Mouse (Mus musculus): ENCODE data around the gene Anapc2.
"Not testable (repeated sequence)": the region's sequence is repeated elsewhere in the genome, so short reads cannot be mapped to it uniquely, and the experiment has no call there.

Gene Anapc2

DNA sequence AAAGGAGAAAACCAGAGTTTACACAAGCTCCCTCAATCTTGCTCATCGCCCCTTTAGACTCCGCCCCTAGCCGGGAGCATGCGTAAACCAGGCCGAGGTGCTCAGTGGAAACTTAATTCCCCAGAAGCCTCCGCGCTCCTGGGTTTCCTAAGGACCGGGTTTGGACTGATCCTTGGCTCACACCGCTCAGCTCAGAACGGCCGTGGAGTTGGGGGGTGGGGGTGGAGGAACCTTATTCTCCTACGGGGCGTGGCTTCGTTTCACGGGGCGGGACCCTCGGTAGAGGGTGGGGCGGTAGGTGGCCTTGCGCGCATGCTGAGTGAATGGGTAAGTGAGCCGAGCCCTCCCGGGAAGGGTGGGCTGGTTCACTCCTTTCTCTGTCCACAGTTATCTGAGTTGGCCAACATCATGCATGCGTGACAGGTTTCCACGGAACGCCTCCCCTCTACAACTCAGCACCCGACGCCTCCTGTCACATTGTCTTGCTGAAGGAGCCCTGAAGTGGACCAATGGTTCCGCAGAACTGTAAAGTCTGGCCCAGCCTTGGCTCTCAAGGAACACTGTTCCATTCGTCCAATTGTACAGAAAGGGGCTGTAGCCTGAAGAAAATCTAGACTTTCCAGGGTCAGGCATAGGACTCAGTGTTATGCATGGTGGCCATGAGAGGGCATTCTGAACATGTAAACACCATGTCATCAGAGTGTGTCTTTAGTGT lies 31.4 kb upstream of the Anapc2 start:
- peak in 1 of 2 experiments; percentile 45 for DNase-seq (ENCODE audit: low spot score in 2 of 2)

DNA sequence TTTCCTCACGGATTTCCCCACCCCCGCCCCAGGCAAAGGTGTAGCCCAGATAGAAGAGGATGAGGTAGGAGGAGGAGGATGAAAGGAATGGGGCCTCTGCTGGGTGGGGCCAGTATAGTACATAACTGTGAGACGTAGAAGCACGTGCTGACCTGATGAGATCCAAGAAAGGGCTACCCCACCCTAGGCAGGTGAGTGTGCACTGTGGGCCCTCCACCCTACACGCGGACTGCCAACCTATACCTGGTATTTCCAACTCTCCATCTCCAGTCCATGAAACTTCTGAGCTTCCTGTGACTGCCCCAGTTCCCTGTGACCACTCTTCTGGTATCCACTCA lies 30.9 kb upstream of the Anapc2 start:
- DNase-seq (ENCODE audit: low spot score in 2 of 2) = no peak

DNA sequence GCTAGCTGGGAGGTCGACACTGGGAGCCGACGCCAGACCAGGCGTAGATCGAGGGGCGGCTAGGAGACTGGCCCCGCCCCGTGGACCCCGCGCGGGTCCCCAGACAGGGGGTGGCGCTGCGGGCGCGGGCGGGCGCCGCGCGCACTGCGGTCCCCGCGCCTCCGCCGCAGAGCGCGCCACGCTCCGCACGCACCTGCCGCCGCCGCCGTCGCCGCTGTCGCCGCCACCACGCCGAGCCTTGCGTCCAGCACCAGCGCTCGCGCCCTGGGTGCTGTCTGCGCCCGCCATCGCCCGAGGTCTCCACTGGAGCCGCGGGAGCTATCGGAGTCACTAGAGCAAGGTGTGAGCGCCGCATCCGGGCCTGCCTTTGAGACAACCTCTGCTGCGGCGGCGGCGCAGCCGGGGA lies 30.2 kb upstream of the Anapc2 start, which contains the start of the genes Rnf208 and Cysrt1:
Gene Rnf208 (plus strand): TSS at position 155 of the 406 bp plus-strand sequence.
Gene Cysrt1 (minus strand): TSS at position 352 of the 406 bp plus-strand sequence.
- DNase-seq (ENCODE audit: low spot score in 2 of 2) = peak in 1 of 2 experiments; percentile 30

DNA sequence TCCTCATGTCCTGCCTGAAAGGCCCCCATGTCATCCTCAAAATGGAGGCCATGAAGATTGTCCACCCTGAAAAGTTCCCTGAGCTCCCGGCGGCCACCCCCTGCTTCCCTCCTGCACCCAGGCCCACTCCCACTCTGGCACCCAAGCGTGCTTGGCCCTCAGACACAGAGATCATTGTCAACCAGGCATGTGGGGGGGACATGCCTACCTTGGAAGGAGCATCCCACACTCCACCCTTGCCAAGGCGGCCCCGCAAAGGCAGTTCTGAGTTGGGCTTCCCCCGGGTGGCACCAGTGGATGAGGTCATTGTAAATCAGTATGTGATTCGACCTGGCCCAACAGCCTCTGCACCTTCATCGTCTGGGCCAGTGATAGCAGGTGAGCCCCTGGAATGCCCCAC lies 28.9 kb upstream of the Anapc2 start:
- DNase-seq (ENCODE audit: low spot score in 2 of 2) = no peak

DNA sequence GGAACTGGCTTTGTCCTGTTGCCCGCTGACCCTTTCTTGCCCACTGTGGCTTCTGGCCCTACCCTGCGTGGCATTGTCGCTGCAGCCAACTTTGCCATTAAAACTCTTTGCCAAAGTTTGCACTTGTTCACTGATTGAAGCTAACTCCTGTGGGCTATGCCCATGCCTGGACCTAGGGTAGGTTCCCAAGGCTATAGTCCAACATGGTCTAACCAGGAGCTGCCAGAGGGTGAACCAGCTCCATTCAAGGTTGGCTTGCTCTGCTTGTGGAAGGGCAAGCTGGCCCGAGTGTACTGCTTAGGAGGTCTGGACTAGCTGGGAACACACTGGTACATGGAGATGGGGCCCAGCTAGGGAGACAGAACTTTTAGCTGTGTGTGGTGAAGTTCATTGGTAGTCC lies 28.1 kb upstream of the Anapc2 start:
- DNase-seq (ENCODE audit: low spot score in 2 of 2) = no peak

DNA sequence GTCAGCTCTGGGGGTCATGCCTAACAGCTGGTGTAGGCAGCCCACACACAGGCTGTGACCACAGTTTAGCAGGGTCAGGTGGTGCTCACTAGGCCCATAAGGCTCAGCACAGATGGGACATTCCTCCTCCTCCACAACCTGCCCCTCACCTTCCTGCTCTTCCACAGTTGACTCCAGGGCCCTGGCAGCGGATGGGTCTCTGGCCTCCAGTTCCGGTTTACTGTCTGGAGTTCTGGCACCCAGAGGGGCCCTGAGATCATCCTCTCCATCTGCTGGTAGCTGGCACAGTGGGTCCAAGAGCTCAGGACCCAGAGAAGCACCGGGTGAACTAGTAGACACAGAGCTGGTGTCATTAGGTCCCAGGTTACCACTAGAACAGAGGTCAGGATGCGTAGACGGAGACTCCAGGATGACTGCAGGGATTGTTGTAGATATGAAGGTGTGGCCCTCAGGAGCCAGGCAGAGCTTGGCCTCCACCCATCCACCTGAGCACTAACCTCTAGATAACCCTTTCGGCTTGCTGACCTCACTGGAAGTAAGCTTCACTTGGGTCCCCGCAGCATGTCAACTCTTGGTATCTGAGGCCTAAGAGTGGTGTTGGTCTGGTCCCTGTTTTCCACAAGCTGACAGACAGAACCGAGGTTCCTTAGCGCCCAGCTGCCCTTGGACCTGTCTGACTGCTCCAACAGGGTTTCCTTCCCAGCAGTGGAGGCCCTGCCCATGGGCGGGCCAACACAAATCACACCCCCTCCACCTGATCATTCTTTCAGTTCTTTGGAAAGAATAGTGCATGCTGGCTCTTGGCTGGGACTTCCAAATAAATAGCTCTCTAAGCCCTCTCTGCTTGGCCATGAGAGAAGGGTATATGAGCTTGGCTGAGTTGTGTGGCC lies 25.9 kb upstream of the Anapc2 start, which contains the start of gene AL732309.1:
Gene AL732309.1 (minus strand): TSS at position 681 of the 890 bp plus-strand sequence.
- no peak for DNase-seq (ENCODE audit: low spot score in 2 of 2)

DNA sequence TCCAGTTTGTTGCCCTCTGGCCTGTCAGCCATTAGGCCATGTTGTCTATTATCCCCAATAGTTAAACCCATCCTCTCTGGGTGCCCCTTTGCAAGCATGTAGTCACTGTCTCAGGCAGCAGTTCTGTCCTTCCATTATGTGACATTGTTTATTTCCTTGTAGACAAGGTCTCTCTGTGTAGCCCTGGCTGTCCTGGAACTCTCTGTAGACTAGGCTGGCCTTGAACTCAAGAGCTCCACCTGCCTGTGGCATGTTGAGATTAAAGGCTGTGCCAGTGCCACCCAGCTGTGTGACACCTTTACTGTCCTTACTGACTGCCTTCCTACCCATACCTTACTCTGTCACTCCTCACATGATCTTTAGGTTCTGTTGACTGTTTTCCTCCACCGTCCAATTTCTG lies 19.9 kb upstream of the Anapc2 start:
- no peak for DNase-seq (ENCODE audit: low spot score in 2 of 2)

DNA sequence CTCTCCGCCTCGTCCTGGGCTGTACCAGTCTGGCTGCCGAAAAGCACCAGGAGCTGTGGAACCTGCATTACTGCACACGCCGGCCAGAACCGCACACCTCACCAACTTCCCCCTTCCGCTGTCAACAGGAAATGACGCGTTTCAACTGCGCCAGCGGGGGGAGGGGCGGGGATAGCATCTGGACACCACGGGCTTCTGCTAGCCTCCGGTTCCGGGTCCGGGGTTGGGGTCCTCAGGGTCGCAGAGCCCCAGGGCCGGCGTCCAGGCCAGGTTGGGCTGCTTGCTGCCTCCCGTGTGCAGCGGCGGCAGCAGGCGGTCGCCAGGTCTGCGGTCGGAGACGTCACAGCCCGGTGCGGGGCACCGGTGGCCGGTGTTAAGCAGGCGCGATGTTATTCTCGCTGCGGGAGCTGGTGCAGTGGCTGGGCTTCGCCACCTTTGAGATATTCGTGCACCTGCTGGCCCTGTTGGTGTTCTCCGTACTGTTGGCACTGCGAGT lies 16.9 kb upstream of the Anapc2 start, which contains the start of gene Tmem203:
Gene Tmem203 (plus strand): TSS at position 156 of the 496 bp plus-strand sequence.
- DNase-seq (ENCODE audit: low spot score in 2 of 2) = peak; percentile 66 to 86

DNA sequence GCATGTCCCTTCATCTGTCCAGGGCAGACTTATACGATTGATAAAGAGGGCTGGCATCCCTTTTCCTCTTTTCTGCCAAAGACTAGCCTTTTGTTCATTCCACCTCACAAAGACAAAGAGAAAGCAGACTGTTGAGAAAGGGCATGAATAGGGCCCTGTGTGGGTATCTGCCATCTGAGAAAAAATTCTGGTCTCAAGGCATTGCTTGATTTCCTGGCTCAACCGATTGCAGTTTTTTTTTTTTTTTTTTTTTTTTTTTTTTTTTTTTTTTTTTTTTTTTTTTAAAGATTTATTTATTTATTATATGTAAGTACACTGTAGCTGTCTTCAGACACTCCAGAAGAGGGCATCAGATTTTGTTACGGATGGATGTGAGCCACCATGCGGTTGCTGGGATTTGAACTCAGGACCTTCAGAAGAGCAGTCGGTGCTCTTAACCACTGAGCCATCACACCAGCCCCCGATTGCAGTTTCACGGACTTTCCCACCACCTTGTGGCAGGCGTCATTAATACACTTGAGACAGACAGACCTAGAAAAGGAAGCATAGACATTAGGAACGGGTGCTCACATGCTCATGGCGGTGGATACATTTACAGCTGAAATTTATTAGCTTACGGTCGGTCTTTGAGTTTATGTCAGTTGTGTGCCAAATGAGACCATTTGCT lies 15.7 kb upstream of the Anapc2 start:
- not testable (repeated sequence) for DNase-seq (ENCODE audit: low spot score in 2 of 2)

DNA sequence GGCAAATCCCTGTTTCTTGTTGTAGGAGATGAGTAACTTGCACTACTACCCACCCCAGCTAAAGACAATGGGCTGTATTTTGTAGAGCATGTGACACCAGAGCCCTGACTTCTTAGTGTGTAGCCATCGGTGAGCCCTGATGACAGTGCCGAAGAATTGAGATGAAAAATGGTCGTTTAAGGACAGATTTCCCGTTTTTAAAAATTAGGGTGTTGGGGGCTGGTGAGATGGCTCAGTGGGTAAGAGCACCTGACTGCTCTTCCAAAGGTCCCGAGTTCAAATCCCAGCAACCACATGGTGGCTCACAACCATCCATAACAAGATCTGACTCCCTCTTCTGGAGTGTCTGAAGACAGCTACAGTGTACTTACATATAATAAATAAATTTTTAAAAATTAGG lies 15.0 kb upstream of the Anapc2 start:
- DNase-seq (ENCODE audit: low spot score in 2 of 2) = not testable (repeated sequence)

DNA sequence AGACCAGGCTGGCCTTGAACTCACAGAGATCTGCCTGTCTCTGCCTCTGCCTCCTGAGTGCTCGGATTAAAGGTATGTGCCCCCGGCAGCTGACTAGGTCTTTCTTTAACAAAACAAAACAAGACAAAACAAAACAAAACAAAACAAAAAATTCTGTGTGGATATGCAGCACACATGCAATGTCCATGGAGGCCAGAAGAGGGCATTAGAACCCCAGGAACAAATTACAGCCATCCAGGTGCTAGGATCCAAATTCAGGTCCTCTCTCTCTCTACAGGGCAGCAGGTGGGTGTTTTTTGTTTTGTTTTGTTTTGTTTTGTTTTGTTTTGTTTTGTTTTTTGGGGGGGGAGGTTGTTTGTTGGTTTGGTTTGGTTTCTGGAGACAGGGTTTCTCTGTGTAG lies 13.4 kb upstream of the Anapc2 start:
- DNase-seq (ENCODE audit: low spot score in 2 of 2) = no peak

DNA sequence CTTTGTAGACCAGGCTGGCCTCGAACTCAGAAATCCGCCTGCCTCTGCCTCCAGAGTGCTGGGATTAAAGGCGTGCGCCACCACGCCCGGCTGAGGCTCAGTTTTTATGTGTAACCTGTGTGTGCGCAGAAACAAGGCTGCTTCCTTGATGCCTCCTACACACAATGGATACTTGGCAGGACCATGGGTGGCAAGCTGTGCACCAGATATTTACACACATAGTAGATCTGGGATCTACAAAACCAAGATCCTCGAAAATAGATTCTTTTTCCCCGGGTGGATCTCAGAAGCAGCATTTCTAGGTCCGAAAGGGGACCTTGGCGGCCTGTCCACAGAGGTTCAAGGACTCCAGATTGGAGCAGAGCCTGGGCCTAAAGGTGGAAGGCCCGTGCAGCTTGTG lies 10.4 kb upstream of the Anapc2 start:
- DNase-seq (ENCODE audit: low spot score in 2 of 2) = no peak

DNA sequence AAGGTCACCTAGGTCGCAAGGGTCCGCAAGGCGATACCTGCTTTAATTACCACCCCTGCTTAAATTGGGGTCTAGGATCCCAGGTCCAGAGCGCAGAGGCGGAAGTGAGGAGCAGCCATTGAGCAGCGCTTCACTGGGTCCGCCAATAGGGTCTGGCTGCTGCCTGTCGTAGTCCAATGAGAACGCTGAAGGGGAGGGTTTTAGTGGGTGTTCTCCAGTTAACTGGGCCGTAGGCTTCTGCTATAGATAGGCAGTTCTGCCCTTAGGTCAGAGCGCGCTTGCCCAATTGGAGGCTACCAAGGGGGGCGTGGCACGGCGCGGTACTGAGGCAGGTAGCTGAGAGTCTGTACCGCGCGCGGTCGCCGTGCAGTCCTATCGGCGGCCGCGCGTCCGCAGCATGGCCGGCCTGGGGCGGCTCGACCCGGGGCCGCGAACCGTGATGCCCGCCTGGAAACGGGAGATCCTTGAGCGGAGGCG lies 9.9 kb upstream of the Anapc2 start, which contains the start of gene Tprn:
Gene Tprn (plus strand): TSS at position 328 of the 477 bp plus-strand sequence.
- peak; percentile 79 to 92 for DNase-seq (ENCODE audit: low spot score in 2 of 2)

DNA sequence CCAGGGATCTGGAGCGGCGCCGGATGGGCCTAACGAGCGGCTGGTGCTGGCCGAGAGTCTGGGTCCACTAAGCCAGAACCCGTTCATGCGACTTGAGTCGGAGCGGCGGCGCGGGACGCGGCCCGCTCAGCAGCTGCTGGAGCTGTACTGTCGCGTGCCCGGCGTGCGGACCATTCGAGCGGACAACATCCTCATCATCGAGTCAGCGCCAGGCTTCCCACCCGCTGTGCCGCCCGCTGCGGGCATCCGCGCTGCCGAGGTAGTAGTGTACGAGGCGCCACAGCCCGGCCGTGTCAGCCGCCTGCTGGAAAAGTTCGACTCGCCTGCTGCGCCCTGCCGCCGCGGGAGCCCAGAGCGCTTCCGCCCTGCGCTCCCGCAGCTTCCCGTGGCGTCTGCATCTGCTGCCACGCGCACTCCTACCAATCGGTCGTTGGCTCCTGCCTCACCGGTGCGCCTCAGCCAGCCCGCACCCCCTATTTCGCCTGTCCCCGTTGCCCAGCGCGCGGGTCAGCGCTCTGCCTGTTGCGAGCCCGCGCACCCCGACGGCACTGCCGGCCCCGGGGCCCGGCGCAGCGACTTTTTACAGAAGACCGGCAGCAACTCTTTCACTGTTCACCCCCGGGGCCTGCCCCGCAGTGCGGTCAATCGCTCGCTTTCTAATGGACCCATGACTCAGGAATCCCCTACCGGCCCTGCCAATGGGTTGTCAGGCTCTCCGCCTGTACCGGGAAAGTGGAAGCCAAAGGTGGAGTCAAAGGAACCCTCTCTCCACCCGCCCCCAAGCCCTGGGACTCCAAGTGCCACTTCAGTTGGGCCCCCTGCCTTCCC lies 9.3 kb upstream of the Anapc2 start:
- peak in 1 of 2 experiments; percentile 80 for DNase-seq (ENCODE audit: low spot score in 2 of 2)

DNA sequence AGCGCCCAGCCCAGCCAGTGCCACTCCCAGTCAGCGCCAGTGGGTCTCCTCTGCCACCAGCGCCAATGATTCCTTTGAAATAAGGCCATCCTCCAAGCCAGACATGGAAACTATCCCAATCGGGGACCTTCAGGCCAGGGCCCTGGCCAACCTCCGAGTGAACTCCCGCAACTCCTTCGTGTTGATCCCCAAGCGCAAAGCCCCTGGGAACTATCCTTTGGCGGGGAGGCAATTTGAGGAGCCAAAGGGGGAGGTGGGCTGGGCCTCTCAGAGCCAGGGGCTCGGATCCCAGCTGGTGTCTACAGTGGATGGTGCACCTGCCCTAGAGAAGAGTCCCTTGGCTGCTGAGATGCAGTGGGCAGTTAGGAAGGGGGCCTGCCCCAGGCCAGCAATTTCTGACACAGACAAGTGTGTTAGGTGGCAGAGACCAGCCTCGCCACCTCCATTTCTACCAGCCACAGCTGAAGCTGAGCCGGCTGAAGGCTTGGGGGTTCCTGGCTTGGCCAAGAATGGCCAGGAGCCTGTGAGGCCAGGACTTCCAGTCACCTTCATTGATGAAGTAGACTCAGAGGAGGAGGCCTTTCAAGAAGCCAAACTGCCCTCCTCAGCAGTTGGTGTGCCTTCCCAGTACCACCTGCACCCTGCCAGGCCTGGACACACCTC lies 8.5 kb upstream of the Anapc2 start:
- DNase-seq (ENCODE audit: low spot score in 2 of 2) = no peak

DNA sequence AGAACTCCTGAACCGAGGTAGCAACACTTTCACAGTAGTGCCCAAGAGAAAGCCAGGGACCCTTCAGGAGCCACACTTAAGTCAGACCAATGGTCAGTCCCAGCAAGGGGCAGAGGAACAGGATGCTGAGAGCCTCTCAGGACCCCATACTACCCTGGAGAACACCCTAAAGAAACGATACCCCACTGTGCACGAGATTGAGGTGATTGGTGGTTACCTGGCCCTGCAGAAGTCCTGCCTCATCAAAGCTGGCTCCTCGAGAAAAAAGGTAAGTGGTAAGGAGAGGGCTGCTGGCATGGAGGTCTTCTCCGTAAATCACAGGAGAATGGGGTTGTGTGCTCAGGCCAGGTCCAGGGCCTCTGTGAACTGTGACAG lies 8.0 kb upstream of the Anapc2 start:
- DNase-seq (ENCODE audit: low spot score in 2 of 2) = no peak

DNA sequence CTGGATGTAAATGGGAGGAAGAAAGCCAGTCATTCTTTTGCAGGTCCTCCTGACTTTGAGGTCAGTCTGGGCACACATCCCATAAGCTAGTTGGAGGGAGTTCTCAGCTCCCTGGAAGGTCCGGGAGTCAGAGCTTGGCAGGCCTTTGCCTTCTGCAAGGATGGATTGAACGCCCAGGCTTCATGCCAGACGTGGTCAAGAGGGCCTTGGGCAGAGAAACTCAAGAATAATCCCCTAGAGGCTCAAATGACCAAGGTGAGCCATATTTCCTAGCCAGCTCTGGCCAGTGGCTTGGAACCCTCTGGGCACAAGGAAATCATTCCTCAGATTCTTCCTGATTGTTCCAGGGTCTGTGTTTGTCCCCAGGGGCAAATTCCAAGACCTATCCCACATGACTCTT lies 7.4 kb upstream of the Anapc2 start:
- no peak for DNase-seq (ENCODE audit: low spot score in 2 of 2)

DNA sequence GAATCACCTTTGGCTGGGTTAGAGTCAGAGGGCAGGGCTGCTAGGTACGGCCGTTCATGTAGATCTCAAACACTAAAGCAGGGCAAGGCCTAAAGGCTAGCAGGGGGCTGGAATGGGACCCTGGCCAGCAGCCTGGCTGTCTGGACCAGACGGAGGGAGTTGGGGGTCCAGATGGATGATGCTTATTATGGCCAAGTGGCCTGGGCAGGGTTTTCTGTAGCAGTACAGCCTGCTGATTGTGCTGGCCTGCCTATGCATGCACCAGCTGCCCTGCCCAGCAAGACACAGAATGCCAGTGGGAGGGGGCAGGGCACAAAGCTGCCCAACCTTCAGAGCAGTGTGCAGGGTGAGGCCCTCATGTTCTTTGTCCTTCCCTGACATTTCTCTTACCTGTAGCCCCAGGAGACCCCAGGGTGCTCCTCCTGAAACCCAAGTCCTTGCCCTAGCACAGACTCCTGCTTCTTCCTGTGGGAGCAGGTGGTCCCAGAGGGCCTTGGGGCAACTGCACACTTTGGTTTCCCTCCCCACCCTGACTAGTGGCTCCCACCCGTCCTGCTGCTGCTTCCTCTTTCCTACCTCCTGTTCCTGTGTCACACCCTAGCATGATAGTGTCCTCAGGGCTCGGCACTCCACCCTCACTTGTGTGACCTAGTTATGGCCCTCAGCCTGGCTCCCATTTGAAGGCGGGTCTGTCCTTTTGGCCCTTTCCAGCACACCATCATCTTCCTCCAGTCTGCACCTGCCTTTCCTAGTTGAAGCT lies 6.2 kb upstream of the Anapc2 start:
- peak in 1 of 2 experiments; percentile 83 for DNase-seq (ENCODE audit: low spot score in 2 of 2)

DNA sequence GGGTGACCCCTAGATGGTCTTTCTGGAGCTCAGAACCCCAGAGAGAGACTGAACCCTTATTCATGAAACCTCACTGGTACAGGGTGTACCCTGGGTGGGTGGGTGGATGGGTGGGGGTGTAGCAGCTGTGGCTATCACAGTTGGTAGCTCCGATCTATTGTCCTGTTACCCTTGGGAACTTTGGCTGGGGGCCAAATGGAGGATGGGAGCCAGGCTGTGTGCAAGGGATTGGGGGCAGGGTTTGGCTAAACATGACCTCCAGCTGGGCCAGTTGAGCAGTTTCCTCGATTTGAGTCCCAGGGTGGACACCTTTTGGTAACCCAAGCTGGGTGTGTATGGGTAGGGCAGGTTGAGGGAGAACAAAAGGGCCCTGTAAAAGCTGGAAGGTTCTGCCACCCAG lies 5.6 kb upstream of the Anapc2 start:
- peak in 1 of 2 experiments; percentile 68 for DNase-seq (ENCODE audit: low spot score in 2 of 2)

DNA sequence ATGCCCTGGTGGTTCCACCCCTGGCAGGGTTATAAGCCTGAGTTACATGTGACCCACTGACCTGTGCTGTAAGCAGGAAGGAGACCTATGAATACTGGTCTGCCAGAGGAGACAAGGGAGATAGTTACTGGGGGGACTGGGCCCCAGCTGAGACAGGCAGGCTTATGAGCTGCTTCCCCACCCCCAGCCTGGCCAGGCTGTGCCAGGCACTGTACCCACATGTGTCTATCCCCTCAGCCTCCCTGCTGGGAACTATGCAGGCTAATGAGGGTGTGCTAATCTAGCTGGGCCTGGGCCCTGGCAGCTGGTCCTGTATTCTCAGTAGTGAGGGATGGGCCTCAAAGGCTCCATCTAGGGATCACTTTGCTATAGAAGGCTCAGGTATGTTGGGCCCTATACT lies 5.0 kb upstream of the Anapc2 start:
- no peak for DNase-seq (ENCODE audit: low spot score in 2 of 2)
